Mouse (Mus musculus) heart, embryonic 11.5 days (tissue): ENCODE measurements around the gene Col11a2. TPM values are rescaled to one million over a fixed set of nuclear protein-coding genes. Genes with fewer than 3 reads are reported as not detected.

Experiments used
- ATAC-seq: fragments of 200-750 bp; cut with Nextera tagmentation; replicated peaks from 2 replicates; pipeline ENCODE4 v1.8.0; 2017; ENCODE audit warnings: moderate library complexity; ENCODE audit not compliant: insufficient number of reproducible peaks, low FRiP score, low TSS enrichment
- H3K27ac ChIP-seq: fragments of 300-500 bp; sonication (generic); 2 replicates; pipeline ENCODE4 v1.5.1; 2014; ENCODE audit warnings: mild to moderate bottlenecking, low read depth, low read length
- H3K27me3 ChIP-seq: fragments of 300-500 bp; sonication (generic); 2 replicates; pipeline ENCODE4 v1.6.1; 2014; ENCODE audit warnings: mild to moderate bottlenecking, low read length, mixed read lengths; ENCODE audit not compliant: control insufficient read depth, insufficient read depth
- H3K36me3 ChIP-seq: fragments of 300-500 bp; sonication (generic); 2 replicates; pipeline ENCODE4 v1.6.1; 2014; ENCODE audit warnings: mild to moderate bottlenecking, low read length, moderate library complexity, mixed read lengths; ENCODE audit not compliant: control insufficient read depth, insufficient read depth
- H3K4me1 ChIP-seq: fragments of 300-500 bp; sonication (generic); 2 replicates; pipeline ENCODE4 v1.6.1; 2014; ENCODE audit warnings: low read length; ENCODE audit not compliant: control insufficient read depth, insufficient read depth
- H3K4me2 ChIP-seq: fragments of 300-500 bp; sonication (generic); 2 replicates; pipeline ENCODE4 v1.6.1; 2014; ENCODE audit warnings: mild to moderate bottlenecking, moderate library complexity
- H3K4me3 ChIP-seq: fragments of 300-500 bp; sonication (generic); 2 replicates; pipeline ENCODE4 v1.5.1; 2014; ENCODE audit warnings: low read depth, low read length
- H3K9ac ChIP-seq: fragments of 300-500 bp; sonication (generic); 2 replicates; pipeline ENCODE4 v1.6.1; 2014; ENCODE audit warnings: mild to moderate bottlenecking, low read depth, low read length, moderate library complexity
- H3K9me3 ChIP-seq: fragments of 300-500 bp; sonication (generic); replicated peaks from 2 replicates; pipeline ENCODE4 v1.6.1; 2016; ENCODE audit warnings: low read length; ENCODE audit not compliant: control insufficient read depth
- WGBS: fragments of 180-500 bp; shearing (Covaris S2); extraction: QIAGEN DNeasy Blood & Tissue Kit; methylation state at CpG from one replicate; pipeline ENCODE4 v1.1.7; 2014; ENCODE audit not compliant: insufficient replicate concordance; 5-methylcytosine and 5-hydroxymethylcytosine counted together
- polyA plus RNA-seq: library from polyadenylated mRNA; unstranded; fragments of >200 nt; fragmentation: Nextera tagmentation; extraction: Ambion mirVana; gene quantifications from 2 replicates; pipeline ENCODE4 v1.2.1, GENCODE M21; 2014

Col11a2 gene
- polyA plus RNA-seq, 1 experiment from 2014 or later: 0.70 TPM

GRCm38 (mm10) chr17:34035517-34035916 is 3.7 kb upstream of the Col11a2 start:
- H3K4me3 ChIP-seq: no peak overlapping the region
- no peak for ATAC-seq
- WGBS: 88% methylated on average over 9 of the region's 9 CpGs
- H3K36me3 ChIP-seq: peaks cover 8% of the 10 kb centered on the region; the same call in 1 of the 2 replicates
- H3K9ac ChIP-seq: no peak overlapping the region
- H3K27ac ChIP-seq: no peak overlapping the region
- H3K4me1 ChIP-seq: peaks cover 31% of the 10 kb centered on the region
- no peaks in the 10 kb centered on the region for H3K9me3 ChIP-seq
- H3K4me2 ChIP-seq: no peak overlapping the region
- peaks cover 25% of the 10 kb centered on the region for H3K27me3 ChIP-seq

DNA sequence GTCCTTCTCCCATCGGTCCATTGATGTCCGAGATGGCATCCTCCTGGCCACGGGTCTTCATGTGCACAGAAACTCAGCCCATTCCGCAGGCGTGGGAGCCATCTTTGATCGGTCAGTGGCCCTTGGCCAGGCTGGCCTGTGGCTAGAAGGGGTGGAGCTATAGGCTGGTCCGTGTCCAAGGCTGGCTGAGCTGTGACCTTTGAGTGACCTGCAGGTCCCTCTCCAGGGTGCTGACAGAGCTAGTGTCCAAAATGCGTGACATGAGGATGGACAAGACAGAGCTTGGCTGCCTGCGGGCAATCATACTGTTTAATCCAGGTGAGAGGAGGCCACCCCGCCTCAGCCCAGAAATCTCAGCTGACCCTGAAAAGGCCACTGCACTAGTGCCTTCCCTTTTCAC is 2.6 kb upstream of the Col11a2 start:
- 78% methylated on average over 10 of the region's 10 CpGs for WGBS
- peaks cover 8% of the 10 kb centered on the region; the same call in 1 of the 2 replicates for H3K36me3 ChIP-seq
- no peaks in the 10 kb centered on the region for H3K9me3 ChIP-seq
- peaks cover 28% of the 10 kb centered on the region for H3K4me1 ChIP-seq
- H3K4me3 ChIP-seq: no peak overlapping the region
- no peak for ATAC-seq
- H3K27me3 ChIP-seq: peaks cover 36% of the 10 kb centered on the region
- no peak overlapping the region for H3K9ac ChIP-seq
- no peak overlapping the region for H3K27ac ChIP-seq
- no peak overlapping the region for H3K4me2 ChIP-seq

- H3K36me3 ChIP-seq: peaks cover 8% of the 10 kb centered on the region; the same call in 1 of the 2 replicates
- H3K4me1 ChIP-seq: peaks cover 28% of the 10 kb centered on the region
- H3K9me3 ChIP-seq: no peaks in the 10 kb centered on the region
- H3K9ac ChIP-seq: no peak overlapping the region
- no peak overlapping the region for H3K4me3 ChIP-seq
- no peak overlapping the region for H3K4me2 ChIP-seq
- ATAC-seq: no peak
- no peak overlapping the region for H3K27ac ChIP-seq
- peaks cover 42% of the 10 kb centered on the region for H3K27me3 ChIP-seq
- WGBS: 91% methylated on average over 7 of the region's 7 CpGs
These were observed 2.0 kb upstream of the Col11a2 start for GRCm38 (mm10) chr17:34037241-34037640.

DNA sequence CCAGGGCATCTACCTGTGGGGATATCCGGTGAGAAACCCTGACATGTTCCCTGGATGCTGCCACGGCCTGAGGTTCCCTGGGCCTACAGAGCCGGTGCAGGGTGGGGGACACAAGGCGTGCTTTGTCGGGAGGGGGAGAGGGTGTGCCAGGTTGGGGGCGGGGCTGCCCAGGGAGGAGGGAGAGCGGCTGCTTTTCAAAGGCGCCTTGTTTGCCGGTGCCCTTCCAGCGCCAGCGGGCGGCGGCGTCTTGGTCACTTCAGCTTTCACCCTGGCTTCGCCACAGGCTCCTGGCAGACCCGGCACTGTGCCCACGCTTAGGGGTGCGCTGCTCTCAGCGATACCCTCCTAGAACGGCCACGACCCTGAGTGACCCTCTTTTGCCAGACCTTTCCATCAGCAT is 797 bp upstream of the Col11a2 start:
- 0 out of 2 replicates have a peak overlapping the region, but pooled peaks have one; percentile 10 for H3K9ac ChIP-seq
- H3K27ac ChIP-seq: no peak overlapping the region
- no peaks in the 10 kb centered on the region for H3K9me3 ChIP-seq
- peaks cover 8% of the 10 kb centered on the region; the same call in 1 of the 2 replicates for H3K36me3 ChIP-seq
- peak overlapping the region; percentile 56 for H3K4me2 ChIP-seq
- WGBS: 19% methylated on average over 21 of the region's 21 CpGs
- peaks cover 18% of the 10 kb centered on the region for H3K4me1 ChIP-seq
- H3K4me3 ChIP-seq: peak overlapping the region; percentile 11
- 0 out of 2 replicates have a peak, but pooled peaks have one; percentile 8 for ATAC-seq
- H3K27me3 ChIP-seq: peaks cover 48% of the 10 kb centered on the region

GRCm38 (mm10) chr17:34039562-34040450 is 569 bp downstream of the Col11a2 start:
- H3K27ac ChIP-seq: no peak overlapping the region
- peaks cover 14% of the 10 kb centered on the region for H3K4me1 ChIP-seq
- H3K4me2 ChIP-seq: peak overlapping the region; percentile 56
- H3K9me3 ChIP-seq: no peaks in the 10 kb centered on the region
- H3K36me3 ChIP-seq: peaks cover 8% of the 10 kb centered on the region; the same call in 1 of the 2 replicates
- H3K4me3 ChIP-seq: peak overlapping the region; percentile 11; the same call in 1 of the 2 replicates
- H3K9ac ChIP-seq: no peak overlapping the region
- whole genome bisulfite sequencing: 24% methylated on average over 17 of the region's 17 CpGs
- peaks cover 48% of the 10 kb centered on the region for H3K27me3 ChIP-seq
- no peak for ATAC-seq

DNA sequence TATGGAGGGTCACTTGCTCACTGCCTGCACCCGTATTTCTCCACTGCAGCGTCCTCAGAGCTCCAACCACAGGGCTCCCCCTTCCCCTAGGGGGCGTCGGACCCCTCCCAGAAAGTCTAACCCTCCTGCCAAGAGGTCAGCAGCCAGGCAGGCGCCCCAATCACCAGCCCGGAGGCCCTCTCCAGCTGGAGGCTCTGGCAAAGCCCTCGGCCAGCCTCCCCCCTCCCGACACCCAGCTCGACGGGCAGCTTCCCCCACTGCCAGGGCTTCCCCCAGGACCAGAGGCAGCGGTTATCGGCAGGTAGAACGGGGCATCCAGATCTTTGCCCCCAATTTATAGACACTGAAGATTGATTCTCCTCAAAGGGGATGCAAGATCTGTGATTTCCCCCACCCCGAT is 6.7 kb downstream of the Col11a2 start:
- WGBS: 83% methylated on average over 14 of the region's 14 CpGs
- no peaks in the 10 kb centered on the region for H3K36me3 ChIP-seq
- H3K4me2 ChIP-seq: no peak overlapping the region
- no peak overlapping the region for H3K27ac ChIP-seq
- no peak for ATAC-seq
- H3K27me3 ChIP-seq: peaks cover 19% of the 10 kb centered on the region
- H3K4me1 ChIP-seq: no peaks in the 10 kb centered on the region; the same call in 1 of the 2 replicates
- H3K9ac ChIP-seq: no peak overlapping the region
- H3K4me3 ChIP-seq: no peak overlapping the region
- 0 out of 2 replicates have a peak, but pooled peaks cover 6% of the 10 kb centered on the region for H3K9me3 ChIP-seq

DNA sequence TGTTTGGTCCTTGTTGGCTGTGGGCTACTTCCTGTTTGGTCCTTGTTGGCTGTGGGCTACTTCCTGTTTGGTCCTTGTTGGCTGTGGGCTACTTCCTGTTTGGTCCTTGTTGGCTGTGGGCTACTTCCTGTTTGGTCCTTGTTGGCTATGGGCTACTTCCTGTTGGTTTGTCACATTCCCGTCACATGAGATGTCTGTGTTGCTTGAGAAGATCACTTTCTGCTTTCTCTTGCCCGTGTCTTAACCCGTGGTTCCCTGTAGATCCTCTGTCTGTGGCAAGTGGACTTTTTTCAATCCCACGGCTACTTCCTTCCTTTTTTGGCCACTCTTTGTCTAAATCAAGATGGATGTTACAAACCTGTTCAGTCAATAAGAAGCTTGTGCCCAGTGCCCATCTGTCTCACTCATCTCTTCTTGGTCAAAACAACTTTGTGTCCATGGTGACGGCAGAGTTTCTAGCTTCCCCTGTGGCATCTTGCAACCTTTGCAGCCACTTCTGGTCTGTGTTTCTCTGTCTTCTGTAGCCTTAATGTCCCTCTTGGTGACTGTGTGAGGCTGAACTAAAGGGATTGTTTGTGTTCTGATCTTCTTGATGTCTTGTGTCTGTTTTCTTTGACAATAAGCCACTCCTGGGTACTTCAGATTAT is 8.3 kb downstream of the Col11a2 start:
- H3K9me3 ChIP-seq: 0 out of 2 replicates have a peak, but pooled peaks cover 6% of the 10 kb centered on the region
- H3K27ac ChIP-seq: no peak overlapping the region

GRCm38 (mm10) chr17:34057224-34057623 is 18.0 kb downstream of the Col11a2 start:
- Histone ChIP-seq H3K27ac (no peak overlapping the region), H3K36me3 (no peaks in the 10 kb centered on the region), H3K9me3 (no peaks in the 10 kb centered on the region), H3K4me1 (no peaks in the 10 kb centered on the region), H3K4me2 (no peak overlapping the region), H3K9ac (no peak overlapping the region), H3K4me3 (no peak overlapping the region), H3K27me3 (0 out of 2 replicates have a peak, but pooled peaks cover 3% of the 10 kb centered on the region)
- 66% methylated on average over 7 of the region's 7 CpGs for WGBS
- no peak for ATAC-seq

More for the DNA sequence above, 8.3 kb downstream of the Col11a2 start:
- no peak overlapping the region for H3K9ac ChIP-seq
- no peak overlapping the region for H3K4me2 ChIP-seq
- H3K27me3 ChIP-seq: peaks cover 3% of the 10 kb centered on the region
- 81% methylated on average over 5 of the region's 5 CpGs for WGBS
- H3K4me1 ChIP-seq: no peaks in the 10 kb centered on the region
- H3K4me3 ChIP-seq: no peak overlapping the region
- H3K36me3 ChIP-seq: no peaks in the 10 kb centered on the region
- no peak for ATAC-seq
